Mouse (Mus musculus): Measurements from ENCODE around the gene Gprc5a. TPM values are rescaled to one million over a fixed set of nuclear protein-coding genes. Genes with fewer than 3 reads are reported as not detected.
A peak's percentile ranks its signal among the peaks of the same experiment; 100 is the strongest.

The Gprc5a gene
- total RNA-seq (2021): 1 to 10 TPM; 3.7 to 4.0 TPM

DNA sequence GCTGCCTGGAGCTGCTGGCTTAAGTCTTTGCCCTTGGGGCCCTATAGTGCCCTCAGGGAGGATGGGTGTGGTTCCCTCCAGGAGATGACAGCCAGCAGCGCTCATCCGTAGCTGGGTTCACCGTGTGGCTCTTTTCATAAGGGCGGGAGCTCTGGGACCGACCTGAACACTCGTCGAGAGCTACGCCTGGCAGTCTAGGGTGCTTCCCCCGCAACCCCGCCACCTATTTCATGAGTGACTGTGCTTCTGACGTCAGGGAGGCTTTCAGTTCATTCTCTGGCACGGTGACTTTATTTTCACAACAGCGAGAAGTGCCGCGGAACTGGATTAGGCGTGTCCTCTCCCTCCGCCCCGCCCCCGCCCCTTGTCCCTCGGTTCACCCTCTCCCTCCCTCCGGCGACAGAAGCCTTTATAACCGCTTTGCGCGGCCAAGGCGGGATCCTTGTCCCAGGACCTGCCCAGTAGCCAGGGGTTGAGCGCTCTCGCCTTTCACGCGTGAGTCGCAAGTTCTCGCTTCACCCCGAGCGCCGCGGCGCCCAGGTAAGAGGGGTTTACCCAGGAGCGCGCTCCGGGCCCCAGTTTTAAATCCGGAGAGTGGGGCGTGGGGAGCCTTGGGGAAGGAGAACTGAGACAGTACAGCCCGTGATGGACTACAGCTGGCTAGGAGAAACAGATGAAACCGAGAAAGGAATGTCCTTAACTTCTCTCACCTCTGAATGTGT, at the start of gene Gprc5a:
TSS of gene Gprc5a (plus strand) at position 416 of the 722 bp plus-strand sequence.
- DNase-seq: peak; percentile 67

DNA sequence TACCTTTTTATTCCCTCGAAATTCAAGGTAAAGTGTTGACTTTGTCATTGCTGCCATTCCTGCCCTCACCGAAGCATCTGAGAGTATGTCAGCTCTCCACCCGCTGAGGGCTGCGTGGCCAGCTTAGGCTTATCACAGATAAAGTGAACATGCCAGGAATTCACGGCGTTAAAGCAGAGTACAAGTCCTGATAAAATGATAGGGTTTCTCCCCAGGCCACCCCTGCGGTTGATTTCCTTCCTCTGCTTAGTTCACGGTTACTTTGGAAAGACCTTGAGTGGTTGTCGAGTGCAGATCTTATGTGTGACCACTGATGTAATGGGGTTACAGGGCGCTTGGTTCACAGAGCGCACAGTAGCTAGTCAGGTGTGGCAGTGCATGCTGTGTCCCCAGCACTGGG, 48.2 kb upstream of the Gprc5a start:
- no peak for DNase-seq

DNA sequence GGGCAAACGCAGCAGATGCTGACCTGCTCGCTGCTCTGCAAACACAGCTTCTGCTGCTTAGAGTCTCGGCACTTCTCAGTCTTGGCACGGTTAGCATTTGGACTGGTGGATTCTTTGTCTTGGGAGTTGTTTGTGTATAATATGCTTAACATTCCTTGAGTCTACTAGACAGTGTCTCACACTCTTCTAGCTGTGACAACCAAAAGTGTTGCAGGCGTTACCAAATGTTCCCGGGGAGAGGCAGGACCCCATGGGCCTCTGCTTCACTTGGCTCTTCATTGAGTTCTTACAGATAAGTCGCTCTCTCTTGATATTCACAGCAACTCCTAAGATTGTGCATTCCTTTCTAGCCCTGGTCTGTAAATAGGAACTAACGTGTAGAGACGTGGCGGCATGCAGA, 45.9 kb upstream of the Gprc5a start:
- DNase-seq: no peak

DNA sequence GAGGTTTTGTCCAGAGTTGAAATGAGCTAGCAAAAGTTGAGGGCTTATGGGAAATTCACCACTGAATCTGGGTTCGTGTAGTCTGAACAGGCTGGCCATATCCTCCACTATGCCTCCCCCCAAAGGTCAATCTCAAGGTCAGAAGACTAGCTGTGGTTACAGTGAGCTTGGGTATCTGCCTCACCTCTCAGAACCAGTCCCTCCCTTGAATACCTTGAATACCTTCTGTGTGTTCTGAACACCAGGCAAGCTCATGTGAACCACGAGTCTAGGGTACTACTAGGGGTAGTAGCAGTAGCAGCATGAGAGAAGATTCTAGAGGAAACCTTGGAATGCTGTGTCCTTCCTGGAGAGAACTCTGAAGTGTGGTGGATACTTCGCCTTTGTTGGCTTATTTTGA, 43.8 kb upstream of the Gprc5a start:
- DNase-seq: no peak

DNA sequence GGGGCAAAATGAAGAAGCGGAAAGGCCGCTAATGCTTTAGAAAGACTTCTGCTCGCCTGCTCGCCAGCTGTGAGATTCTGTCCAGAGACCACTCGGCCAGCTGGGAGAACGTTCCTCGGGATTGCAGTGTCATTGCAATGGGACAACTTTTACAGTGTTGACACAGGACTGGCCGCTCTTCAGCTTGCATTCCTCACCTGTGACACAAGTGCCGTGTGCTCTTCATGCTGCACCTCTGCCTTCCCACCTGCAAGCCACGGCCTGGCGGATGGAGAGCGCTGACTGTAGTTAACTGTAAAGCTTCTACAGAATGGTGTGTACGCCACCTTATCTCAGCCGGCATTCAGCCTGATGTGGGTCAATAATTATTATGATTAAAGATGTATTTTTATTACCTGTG, 42.1 kb upstream of the Gprc5a start:
- DNase-seq: no peak

DNA sequence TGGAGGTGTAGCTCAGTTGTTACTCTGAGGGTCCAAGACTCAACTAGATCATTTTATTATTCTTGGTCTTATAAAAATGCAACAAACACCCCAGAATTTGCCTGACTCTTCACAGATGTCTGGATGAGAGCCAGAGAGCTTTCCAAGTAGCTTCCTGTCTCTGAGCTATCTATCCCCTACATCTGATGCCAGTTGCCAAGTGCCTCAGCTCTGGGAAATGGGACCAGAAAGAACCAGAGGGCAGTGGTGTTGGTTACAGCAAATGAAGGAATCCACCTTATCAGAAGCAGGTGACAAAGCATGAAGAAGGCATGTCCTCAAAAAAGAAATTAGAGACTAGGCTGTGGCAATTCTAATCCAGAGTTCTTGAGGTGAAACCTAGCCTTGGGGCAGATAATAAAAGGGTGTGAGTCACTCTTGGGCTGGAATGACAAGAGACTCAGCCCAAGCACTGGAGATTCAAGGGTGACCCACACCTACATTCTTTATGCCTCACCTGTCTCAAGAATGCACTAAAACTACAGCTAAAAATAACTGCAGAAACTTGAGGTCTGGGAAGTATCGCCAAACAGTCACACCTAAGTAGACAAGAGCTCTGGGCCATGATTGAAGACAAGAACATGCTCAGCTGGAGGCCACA, 40.5 kb upstream of the Gprc5a start:
- no peak for DNase-seq

DNA sequence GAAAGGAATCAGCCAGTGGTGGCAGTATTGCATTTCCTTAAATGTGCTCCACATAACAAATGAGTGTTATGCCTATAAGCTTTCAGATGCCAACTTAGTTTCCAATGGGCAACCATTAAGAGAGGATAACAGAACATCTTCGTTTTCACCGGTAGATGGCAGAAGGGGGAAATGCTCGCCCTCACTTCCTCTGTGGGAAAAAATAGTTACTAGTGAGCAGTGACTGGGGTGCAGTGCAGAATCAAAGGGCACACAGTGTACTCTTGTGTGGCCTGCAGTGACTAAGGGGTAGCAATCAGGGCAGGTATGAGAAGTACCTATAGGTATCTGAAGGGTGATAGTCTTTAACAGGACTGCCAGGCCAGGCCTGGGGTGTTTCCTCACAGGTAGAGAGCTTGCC, 39.2 kb upstream of the Gprc5a start:
- DNase-seq: peak; percentile 26

DNA sequence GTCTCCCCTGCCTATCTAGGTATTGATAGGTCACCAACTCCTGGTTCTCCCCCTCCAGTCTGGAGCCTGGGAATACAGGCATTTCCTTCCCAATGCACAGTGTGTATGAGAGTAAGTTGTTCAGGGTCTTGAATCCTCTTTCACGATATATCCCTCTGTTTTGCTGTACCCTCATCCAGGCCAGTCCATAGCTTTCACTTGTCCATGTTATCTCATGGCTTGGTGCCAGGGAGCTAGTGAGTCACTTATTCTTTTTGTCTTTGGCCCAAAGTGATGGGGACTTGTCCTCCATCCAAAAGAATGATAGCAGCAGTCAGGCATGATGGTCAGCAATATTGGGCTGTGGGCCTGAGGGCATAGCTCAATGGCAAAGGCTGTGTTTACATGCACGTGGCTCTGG, 38.7 kb upstream of the Gprc5a start:
- peak; percentile 54 for DNase-seq

DNA sequence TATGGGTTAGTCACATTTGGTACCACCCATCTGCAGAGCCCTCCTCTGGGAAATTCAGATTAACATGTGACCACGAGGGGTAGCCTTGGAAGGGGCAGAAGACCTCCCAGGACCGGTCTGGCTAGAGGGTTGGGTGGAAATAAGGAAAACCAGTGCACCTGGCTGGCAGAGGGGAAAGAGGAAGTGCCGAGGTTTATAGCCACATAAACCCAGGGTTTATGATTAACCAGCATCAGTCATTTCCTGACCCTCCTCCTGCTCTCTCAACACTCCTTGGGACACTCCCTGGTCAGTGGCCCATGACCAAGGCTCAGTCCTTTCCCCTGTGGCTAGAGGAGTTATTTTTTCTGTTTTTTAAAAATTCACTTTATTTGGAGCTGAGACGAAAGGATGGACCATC, 36.2 kb upstream of the Gprc5a start:
- DNase-seq: no peak

DNA sequence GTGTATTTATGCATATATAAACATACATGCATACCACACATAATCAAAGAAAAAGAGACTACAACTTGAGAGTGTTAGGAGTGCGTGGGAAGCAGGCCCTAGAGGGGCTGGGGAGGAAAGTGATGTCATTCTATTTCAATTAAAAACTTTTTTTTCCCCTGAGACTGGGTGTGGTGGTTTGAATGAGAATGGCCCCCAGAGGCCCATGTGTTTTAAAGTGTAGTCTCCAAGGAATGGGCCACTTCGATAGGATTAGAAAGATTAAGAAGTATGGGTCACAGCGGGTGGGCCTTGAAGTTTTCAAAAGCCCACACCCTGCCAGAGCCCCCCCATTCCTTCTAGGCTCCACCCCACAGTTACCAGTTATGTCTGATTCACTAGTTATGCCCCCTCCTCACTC, 26.8 kb upstream of the Gprc5a start:
- DNase-seq: no peak

DNA sequence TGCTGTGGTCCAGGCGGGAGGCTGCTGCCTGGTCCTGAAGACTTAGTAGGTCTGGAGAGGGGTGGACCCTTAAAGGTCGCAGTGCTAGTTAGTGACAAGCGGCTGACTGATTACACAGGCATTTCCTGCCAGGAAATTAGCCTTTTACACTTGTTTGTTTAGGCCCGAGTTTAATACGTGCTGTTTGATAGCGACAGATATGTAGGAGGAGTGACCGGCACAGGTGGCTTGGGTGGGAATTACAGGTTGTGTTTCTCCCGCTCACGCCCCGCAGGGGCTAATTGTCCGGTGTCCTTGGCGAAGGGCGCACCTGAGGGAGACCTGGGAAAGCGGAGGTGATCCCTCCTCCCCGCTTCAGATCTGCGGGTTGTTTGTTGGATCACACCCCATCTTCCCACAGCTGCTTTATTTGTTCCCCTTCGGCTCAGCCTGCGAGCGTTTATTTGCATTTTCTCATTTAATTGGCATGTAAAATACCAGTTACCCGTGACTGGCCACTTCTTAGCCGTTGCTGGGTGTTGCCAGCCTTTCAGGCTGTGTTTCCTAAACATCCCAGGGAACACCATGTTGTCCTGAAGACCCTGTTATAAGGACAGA, 25.1 kb upstream of the Gprc5a start:
- DNase-seq: no peak

DNA sequence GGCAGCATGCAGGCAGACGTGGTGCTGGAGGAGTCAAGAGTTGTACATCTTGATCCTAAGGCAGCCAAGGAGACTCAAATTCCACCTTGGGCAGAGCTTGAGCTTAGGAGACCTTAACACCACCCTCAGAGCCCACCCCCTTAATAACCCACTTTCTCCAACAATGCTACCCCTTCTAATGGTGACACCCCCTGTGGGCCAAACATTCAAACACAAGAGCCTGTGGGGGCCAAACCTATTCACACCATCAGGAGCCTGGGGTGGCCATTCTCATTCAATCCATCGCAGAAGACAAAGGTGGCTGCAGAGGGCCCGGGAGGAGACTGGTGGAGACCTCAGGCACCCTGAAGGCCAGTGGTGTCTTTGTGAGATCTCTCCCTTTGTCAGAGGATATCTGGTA, 23.5 kb upstream of the Gprc5a start:
- no peak for DNase-seq

DNA sequence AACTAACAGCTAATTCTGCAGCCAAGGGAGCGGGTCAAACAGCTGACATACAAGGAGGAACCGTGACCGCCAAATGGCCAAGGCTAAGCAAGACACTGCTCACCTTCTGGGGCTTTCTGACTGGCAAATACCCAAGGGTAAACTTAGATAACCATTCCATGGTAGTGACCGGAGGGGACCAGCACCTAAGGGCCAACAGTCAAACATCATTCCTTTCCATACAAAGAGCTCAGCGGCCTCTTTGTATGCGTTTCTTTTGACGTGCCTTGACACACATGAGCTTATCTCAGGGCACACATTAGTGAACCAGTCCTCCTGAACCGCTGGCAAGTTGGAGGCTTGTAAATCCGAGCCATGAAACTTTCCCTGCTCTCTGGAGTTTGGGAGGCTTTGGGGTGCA, 18.2 kb upstream of the Gprc5a start:
- no peak for DNase-seq

DNA sequence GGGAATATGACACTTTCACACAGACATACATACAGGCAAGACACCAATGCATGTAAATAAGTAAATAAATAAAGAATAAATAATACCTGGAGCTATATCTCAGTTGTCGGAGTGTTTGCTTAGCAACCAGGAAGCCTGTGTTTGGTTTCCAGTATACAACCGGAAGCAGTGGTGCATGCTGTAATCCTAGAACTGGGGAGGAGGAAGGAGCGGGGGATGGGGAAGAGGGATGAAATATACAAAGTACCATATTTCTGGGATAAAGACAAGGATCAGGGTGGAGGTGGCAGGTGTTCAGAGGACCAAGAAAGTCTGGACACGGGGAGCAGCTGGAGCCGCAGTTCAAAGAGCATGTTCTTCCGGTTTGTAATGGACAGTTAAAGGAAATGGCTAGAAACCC, 16.9 kb upstream of the Gprc5a start:
- DNase-seq: no peak

DNA sequence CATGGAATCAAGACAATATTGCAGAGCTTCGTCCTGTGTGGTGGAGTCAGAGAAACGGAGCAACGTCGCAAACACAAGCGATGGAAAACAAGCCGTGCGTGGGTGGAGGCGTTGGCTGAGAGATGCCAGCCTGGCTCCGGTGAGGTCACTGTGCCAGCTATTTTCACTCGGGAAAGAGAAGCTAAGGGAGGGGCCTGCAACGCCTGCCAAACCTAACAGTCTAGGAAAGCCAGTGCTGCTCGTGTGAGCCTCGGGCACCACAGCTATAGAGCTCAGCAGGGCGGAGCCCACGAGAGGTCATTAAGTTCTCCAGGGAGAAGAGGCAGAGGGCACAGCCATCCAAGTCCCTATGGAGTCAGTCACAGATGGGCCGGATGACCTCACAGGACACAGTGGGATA, 16.5 kb upstream of the Gprc5a start:
- peak; percentile 56 for DNase-seq

DNA sequence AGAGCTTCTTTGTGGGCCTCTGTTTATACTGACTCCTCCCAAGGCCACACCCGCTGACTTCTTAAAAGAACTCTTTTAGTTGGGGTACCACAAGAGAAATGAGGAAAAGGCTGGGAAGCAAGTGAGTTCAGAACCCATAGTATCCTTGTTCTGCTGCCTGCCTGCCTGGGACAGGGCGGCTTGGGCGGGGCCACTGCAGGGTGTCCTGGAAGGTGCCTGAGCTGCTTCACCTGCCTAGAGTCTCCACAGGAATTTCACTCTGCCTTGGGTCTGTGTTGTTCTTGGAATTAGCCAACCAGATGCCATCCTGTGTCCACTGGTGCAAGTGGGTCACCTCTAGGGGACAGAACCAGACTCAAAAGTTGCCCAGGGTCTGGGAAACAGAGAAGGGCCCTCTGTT, 11.7 kb upstream of the Gprc5a start:
- no peak for DNase-seq

DNA sequence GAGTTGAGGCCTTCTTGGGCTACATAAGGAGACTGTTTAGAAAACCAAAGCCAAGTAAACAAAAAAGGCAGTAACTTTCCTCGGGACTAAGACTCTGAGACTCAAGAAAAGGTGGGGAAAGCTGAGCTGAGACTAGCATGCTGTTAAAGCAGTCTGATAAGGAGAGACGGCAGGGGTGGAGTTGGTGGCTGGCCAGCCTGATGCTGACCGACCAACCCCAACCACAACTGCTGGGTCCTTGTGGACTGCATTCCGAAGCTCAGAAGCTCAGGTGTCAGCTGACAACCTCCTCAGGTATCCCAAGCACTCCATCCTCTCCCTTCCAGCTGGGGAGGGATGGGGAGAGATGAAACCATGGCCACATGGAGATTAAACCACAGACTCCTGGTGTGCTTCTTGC, 9.6 kb upstream of the Gprc5a start:
- DNase-seq: no peak

DNA sequence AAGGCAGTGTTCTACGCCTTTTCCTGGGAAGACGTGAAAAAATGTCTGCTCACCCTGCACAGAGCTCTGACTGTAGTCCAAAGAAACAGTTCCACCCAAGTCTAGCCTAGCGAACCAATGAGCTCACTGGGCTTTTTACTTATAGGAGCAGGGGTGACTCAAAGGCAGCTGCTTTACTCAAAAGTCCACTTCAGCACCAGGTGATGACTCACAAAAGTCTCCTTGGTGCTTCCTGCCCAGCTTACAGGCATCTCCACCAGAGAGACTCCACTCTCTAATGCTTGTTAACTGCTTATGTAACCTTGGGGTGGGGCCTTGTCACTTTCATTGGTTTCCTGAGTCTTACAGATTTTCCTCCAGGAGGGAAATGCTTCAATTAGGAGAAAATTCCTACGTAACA, 4.7 kb upstream of the Gprc5a start:
- DNase-seq: no peak

DNA sequence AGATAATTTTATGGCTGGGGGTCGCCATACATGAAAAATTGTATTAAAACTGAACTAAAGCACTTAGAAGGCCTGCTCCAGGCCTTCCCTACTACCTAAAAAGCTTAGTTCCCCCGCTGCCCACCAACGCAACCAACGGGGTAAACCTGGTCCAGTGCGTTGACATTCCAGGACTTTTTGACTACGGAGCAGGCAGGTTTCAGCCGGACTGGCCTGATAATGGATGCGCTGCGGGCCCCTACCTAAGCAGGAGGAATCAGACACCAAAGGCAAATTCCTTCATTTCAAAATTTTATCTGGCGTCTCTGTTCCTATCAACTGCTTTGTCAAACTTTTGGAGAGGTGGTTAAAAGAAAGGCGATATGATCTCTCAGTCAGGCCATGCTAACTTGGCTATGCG, 830 bp upstream of the Gprc5a start:
- DNase-seq: no peak

DNA sequence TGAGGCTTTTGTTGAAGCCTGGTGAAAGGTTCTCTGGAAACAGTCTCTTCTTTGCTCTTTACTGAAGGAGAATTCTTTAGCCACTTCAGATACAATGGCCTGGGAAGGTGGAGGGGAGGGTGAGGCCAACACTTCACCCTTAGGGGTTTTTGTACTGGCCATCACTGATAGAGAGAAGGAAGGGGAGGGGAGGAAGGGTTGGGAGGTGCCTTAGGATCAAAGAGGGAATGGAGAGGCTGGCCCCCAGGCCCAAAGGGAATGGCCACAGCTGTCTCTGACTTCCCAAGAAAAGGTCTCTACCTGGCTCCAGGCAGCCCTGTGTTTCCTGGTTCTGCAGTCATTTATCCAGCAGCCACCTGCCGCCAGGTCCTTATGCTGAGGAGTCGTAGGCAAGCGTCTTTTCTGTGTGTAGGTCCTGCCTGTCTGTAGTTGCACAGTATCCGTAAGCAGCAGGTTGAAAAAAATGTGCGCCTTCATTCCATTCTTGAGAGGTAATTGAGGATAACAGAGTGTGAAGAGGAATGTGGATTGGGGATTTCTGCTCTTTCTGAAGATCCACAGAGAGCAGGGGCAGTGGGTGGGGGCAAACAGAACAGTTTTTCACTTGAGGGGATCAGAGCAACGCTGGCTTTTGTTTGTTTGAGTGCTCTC, 1.5 kb downstream of the Gprc5a start:
- DNase-seq: no peak

DNA sequence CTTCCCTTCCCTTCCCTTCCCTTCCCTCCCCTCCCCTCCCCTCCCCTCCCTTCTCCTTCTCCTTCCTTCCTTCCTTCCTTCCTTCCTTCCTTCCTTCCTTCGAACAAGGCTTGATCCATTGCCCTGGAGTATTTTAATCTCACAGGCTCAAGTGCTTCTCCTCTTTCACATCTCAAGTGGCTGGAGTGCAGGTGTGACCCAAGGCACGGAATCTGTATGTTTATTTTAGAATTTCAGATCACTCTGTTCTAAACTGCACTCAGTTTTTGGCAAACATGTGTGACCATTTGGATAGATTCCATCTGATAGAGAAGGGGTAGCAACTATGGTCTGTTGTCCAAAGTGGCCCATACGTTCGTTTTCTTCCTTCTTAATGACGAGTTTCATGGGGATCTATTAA, 2.8 kb downstream of the Gprc5a start:
- no peak for DNase-seq

DNA sequence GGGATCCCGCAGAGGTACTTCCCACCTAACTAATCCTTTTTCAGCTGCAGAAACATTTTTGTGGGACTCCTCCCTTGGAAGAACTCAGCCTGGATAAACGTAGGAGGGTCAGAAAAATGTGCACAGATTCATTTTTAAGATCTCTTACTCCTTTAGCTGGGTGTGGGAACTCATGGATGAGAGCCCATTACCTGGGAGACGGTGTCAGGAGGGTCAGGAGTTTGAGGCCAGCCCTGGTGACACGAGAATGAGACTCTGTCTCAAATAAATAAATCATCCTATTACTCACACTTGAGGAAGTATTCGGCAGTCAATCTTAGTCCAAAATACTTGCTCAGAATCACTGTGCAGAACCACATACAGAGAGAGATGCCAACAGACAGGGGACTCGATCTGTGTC, 4.4 kb downstream of the Gprc5a start:
- DNase-seq: no peak

DNA sequence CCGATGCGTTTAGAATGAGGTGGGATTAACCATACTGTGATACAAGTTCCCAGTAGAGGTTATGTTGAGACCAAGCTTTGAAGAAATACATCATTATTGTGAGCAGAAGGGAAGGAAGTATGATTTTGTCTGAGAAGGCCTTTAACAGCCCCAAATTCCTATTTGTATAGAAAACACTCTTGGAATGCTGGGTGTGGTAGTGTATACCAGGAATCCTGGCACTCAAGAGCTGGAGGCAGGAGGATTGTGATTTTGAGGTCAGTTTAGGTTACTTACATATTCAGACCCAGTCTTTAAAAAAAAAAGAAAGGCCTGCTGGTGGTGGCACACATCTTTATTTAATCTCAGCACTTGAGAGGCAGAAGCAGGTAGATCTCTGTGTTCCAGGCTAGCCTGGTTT, 4.9 kb downstream of the Gprc5a start:
- no peak for DNase-seq

Measured in heart, postnatal 4 days (tissue).